14 mouse cellular contexts compared by ENCODE assay signal in genomic region chr14:57365341-57365740, GRCm38 (mm10).
"Had no signal": no experiment of that assay in that cellular context is flagged by ENCODE, and none has a peak within 500 bp of the region (broad histone marks: within the 10 kb centered on the region; RNA-seq: fewer than 3 reads in every experiment).

No protein-coding gene starts in this region.

- H3K27me3 ChIP-seq: liver, embryonic 13.5 days; midbrain, embryonic 15.5 days; neural tube, embryonic 12.5 days; neural tube, embryonic 15.5 days had no signal

- H3K36me3 ChIP-seq: liver, embryonic 13.5 days; midbrain, embryonic 12.5 days; midbrain, embryonic 15.5 days; neural tube, embryonic 12.5 days; neural tube, embryonic 15.5 days had no signal

- H3K4me2 ChIP-seq: liver, embryonic 13.5 days; midbrain, embryonic 12.5 days; midbrain, embryonic 15.5 days; neural tube, embryonic 12.5 days; neural tube, embryonic 15.5 days had no signal

- H3K9ac ChIP-seq: liver, embryonic 13.5 days; midbrain, embryonic 12.5 days; midbrain, embryonic 15.5 days; neural tube, embryonic 12.5 days; neural tube, embryonic 15.5 days had no signal

- H3K27ac ChIP-seq: layer of hippocampus, adult 2 months; left cerebral cortex, adult 2 months; liver, embryonic 13.5 days; macrophage; midbrain, embryonic 12.5 days; midbrain, embryonic 15.5 days; neural tube, embryonic 12.5 days; neural tube, embryonic 15.5 days had no signal

- DNase-seq: layer of hippocampus, postnatal 36 days; liver, embryonic 13.5 days; lung, adult 2 months; lung, postnatal 14 days; thymus, adult 18-20 months; thymus, postnatal 36 days had no signal

- H3K4me3 ChIP-seq: layer of hippocampus, adult 2 months; left cerebral cortex, adult 2 months; liver, embryonic 13.5 days; midbrain, embryonic 12.5 days; midbrain, embryonic 15.5 days; neural tube, embryonic 12.5 days; neural tube, embryonic 15.5 days had no signal

- H3K9me3 ChIP-seq: liver, embryonic 13.5 days; midbrain, embryonic 12.5 days; midbrain, embryonic 15.5 days; neural tube, embryonic 12.5 days; neural tube, embryonic 15.5 days had no signal

- H3K4me1 ChIP-seq: liver, embryonic 13.5 days; midbrain, embryonic 12.5 days; midbrain, embryonic 15.5 days; neural tube, embryonic 12.5 days had no signal

- ATAC-seq: intestine, postnatal 0 days; midbrain, embryonic 15.5 days had no signal
